ENCODE assay signal across 12 mouse cellular contexts in the genomic region with DNA sequence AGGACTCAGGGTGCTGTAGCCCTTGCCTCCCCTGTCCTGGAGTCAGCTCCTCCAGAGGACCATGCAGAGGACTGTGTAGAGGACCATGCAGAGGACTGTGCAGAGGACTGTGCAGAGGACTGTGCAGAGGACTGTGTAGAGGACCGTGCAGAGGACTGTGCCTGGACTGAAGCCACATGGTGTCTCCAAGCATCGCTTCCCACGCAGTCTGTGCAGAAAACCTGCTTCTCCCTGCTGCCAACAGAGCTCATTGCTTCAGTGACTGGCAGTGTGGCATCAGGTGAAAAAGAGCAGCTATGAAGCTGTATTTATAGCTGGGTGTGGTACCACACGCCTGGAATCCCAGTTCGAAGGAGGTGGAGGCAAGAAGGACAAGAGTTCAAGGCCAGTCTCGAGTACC.
DNase-seq lines count a peak whose midpoint lies in the region; ATAC-seq lines count a peak whose summit lies in the region.
"Had no signal": no experiment of that assay in that cellular context is flagged by ENCODE, and none has a peak within 500 bp of the region (broad histone marks: within the 10 kb centered on the region; RNA-seq: fewer than 3 reads in every experiment).

No protein-coding gene starts in this region.

- H3K4me1 ChIP-seq in hindbrain, embryonic 13.5 days (replicated peaks) = no peaks in the 10 kb centered on the region
- no peaks in the 10 kb centered on the region for H3K4me1 ChIP-seq in hindbrain, embryonic 16.5 days (ENCODE audit: control insufficient read depth, insufficient read depth, low read depth, low read length)
- H3K4me1 ChIP-seq: lung, embryonic 15.5 days had no signal

- H3K4me3 ChIP-seq in hindbrain, embryonic 13.5 days = no peak overlapping the region
- H3K4me3 ChIP-seq in hindbrain, embryonic 16.5 days (ENCODE audit: low read length) = no peak overlapping the region
- H3K4me3 ChIP-seq: lung, embryonic 15.5 days; midbrain, embryonic 10.5 days had no signal

- no peak overlapping the region for H3K4me2 ChIP-seq in hindbrain, embryonic 13.5 days
- no peak overlapping the region for H3K4me2 ChIP-seq in hindbrain, embryonic 16.5 days (ENCODE audit: low read length)
- H3K4me2 ChIP-seq: hindbrain, embryonic 14.5 days; lung, embryonic 15.5 days had no signal

- H3K27me3 ChIP-seq in hindbrain, embryonic 13.5 days = 0 out of 2 replicates have a peak, but pooled peaks cover 3% of the 10 kb centered on the region
- no peaks in the 10 kb centered on the region for H3K27me3 ChIP-seq in hindbrain, embryonic 16.5 days (replicated peaks; ENCODE audit: control insufficient read depth, insufficient read depth, low read length)
- H3K27me3 ChIP-seq: lung, embryonic 15.5 days had no signal

- no peak overlapping the region for H3K27ac ChIP-seq in hindbrain, embryonic 13.5 days
- H3K27ac ChIP-seq in hindbrain, embryonic 16.5 days (ENCODE audit: low read depth, low read length) = no peak overlapping the region
- H3K27ac ChIP-seq: hindbrain, embryonic 14.5 days; lung, embryonic 15.5 days; midbrain, embryonic 10.5 days had no signal

- H3K9me3 ChIP-seq in hindbrain, embryonic 13.5 days = no peaks in the 10 kb centered on the region
- no peaks in the 10 kb centered on the region for H3K9me3 ChIP-seq in hindbrain, embryonic 16.5 days (ENCODE audit: control insufficient read depth, low read length)
- H3K9me3 ChIP-seq: lung, embryonic 15.5 days; midbrain, embryonic 10.5 days had no signal

- no peak overlapping the region for H3K9ac ChIP-seq in hindbrain, embryonic 13.5 days
- no peak overlapping the region for H3K9ac ChIP-seq in hindbrain, embryonic 16.5 days (ENCODE audit: low read depth, low read length)
- H3K9ac ChIP-seq: hindbrain, embryonic 14.5 days; lung, embryonic 15.5 days had no signal

- no peak for ATAC-seq in hindbrain, embryonic 13.5 days (ENCODE audit: low FRiP score)
- no peak for ATAC-seq in hindbrain, embryonic 16.5 days

- no peaks in the 10 kb centered on the region for H3K36me3 ChIP-seq in hindbrain, embryonic 13.5 days
- no peaks in the 10 kb centered on the region for H3K36me3 ChIP-seq in hindbrain, embryonic 16.5 days (ENCODE audit: control insufficient read depth, insufficient read depth, low read length)
- H3K36me3 ChIP-seq: lung, embryonic 15.5 days; midbrain, embryonic 10.5 days had no signal

- DNase-seq in cerebellum, adult 9-11 months = peak; percentile 33
- DNase-seq in frontal cortex, adult 2 months (ENCODE audit: extremely low spot score in 1 of 2, low spot score in 1 of 2) = peak; percentile 76 to 77
- DNase-seq in layer of hippocampus, postnatal 25 days (ENCODE audit: extremely low spot score in 1 of 2, low spot score in 1 of 2) = peak; percentile 55 to 58
- peak; percentile 82 to 88 for DNase-seq in right cerebral cortex, postnatal 10 days (ENCODE audit: low spot score in 2 of 2)
- no peak for DNase-seq in thymus, postnatal 0 days (ENCODE audit: low spot score)
- DNase-seq: adrenal gland, postnatal 36 days; liver had no signal

- 91% methylated on average over 6 of the region's 6 CpGs for WGBS in hindbrain, embryonic 13.5 days
- 88% methylated on average over 6 of the region's 6 CpGs for WGBS in hindbrain, embryonic 16.5 days
